ENCODE assay signal across 8 mouse cellular contexts in the genomic region with DNA sequence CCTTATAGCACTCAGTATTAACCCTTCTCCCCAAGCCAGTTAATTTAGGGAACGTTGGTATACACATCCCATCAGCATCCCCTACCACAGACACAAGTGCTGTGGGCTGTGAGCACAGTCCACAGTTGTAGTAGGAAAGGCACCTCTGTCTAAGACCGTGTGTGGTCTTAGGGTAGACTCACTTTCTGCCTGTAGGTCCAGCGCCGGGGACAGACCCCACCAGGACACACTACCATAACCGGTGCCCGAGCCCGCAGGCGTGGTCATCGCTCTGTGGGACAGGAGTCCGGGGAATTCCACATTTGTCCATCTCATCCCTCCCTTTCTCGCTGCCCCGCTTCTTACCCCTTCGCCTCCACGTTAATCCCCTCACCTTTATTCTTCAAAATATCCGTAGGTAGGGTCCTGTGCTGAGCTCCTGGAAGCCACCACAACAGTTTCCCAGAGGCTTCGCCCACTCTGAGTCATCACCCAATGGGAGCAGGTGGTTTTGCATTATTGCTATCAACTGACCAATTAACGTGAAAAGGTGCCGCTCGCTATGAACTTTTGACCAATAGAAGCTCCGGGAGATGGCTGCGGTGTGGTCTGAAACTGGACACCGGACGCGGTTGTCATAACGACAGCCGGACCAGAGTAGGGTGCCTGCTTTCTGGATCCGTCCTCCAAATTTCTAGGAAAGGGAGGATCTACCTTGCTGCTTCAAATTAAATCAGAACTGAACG. TPM values are rescaled to one million over a fixed set of nuclear protein-coding genes. Genes with fewer than 3 reads are reported as not detected.
DNase-seq lines count a peak whose midpoint lies in the region; ATAC-seq and TF ChIP-seq lines count a peak whose summit lies in the region.

TSS of gene Dnaaf3 (minus strand) at position 449 of the 725 bp plus-strand sequence.

- H3K4me3 ChIP-seq in left cerebral cortex, adult 2 months: no peak within 1 kb of the TSS
- H3K4me3 ChIP-seq in forebrain, embryonic 14.5 days (ENCODE audit: low read depth, low read length): peak within 1 kb of the TSS; percentile 17
- peak within 1 kb of the TSS; percentile 32 for H3K4me3 ChIP-seq in hindbrain, embryonic 12.5 days
- H3K4me3 ChIP-seq in limb, embryonic 14.5 days (replicated peaks; ENCODE audit: low read length): peak within 1 kb of the TSS; percentile 33
- H3K4me3 ChIP-seq in midbrain, embryonic 13.5 days (replicated peaks): peak within 1 kb of the TSS; percentile 32

- TF ChIP-seq CTCF in left cerebral cortex, adult 2 months (IDR thresholded peaks at IDR 0.05): no peak

- no peaks in the 10 kb centered on the region for H3K36me3 ChIP-seq in forebrain, embryonic 14.5 days (ENCODE audit: control insufficient read depth, insufficient read depth, low read length)
- no peaks in the 10 kb centered on the region for H3K36me3 ChIP-seq in hindbrain, embryonic 12.5 days
- H3K36me3 ChIP-seq in limb, embryonic 14.5 days (ENCODE audit: control insufficient read depth, insufficient read depth, low read length): no peaks in the 10 kb centered on the region
- H3K36me3 ChIP-seq in midbrain, embryonic 13.5 days: no peaks in the 10 kb centered on the region

- H3K9ac ChIP-seq in forebrain, embryonic 14.5 days (ENCODE audit: low read length): peak within 1 kb of the TSS; percentile 17; the same call in 1 of the 2 replicates
- H3K9ac ChIP-seq in hindbrain, embryonic 12.5 days: 0 out of 2 replicates have a peak within 1 kb of the TSS, but pooled peaks have one; percentile 13
- H3K9ac ChIP-seq in limb, embryonic 14.5 days (ENCODE audit: low read depth, low read length, severe bottlenecking): no peak within 1 kb of the TSS
- 0 out of 2 replicates have a peak within 1 kb of the TSS, but pooled peaks have one; percentile 23 for H3K9ac ChIP-seq in midbrain, embryonic 13.5 days (replicated peaks)

- no peak for TF ChIP-seq POLR2A in limb, embryonic 14.5 days (IDR thresholded peaks at IDR 0.05; ENCODE audit: borderline replicate concordance, extremely low read depth, insufficient read depth, insufficient read length)

- peak; percentile 85 for ATAC-seq in forebrain, embryonic 14.5 days
- ATAC-seq in hindbrain, embryonic 12.5 days (ENCODE audit: low FRiP score): peak; percentile 84
- peak; percentile 94 for ATAC-seq in limb, embryonic 14.5 days (ENCODE audit: low FRiP score, low read depth)
- ATAC-seq in midbrain, embryonic 13.5 days: peak; percentile 64

- peaks cover 2% of the 10 kb centered on the region; the same call in 1 of the 2 replicates for H3K4me1 ChIP-seq in forebrain, embryonic 14.5 days (ENCODE audit: control insufficient read depth, insufficient read depth, low read length)
- peaks cover 9% of the 10 kb centered on the region for H3K4me1 ChIP-seq in hindbrain, embryonic 12.5 days
- H3K4me1 ChIP-seq in limb, embryonic 14.5 days (ENCODE audit: control insufficient read depth, insufficient read depth, low read length): peaks cover 2% of the 10 kb centered on the region; the same call in 1 of the 2 replicates
- peaks cover 14% of the 10 kb centered on the region for H3K4me1 ChIP-seq in midbrain, embryonic 13.5 days (replicated peaks)

- H3K27ac ChIP-seq in left cerebral cortex, adult 2 months: no peak within 1 kb of the TSS
- H3K27ac ChIP-seq in forebrain, embryonic 14.5 days (ENCODE audit: low read depth, low read length): no peak within 1 kb of the TSS
- no peak within 1 kb of the TSS for H3K27ac ChIP-seq in hindbrain, embryonic 12.5 days
- no peak within 1 kb of the TSS for H3K27ac ChIP-seq in limb, embryonic 14.5 days (replicated peaks; ENCODE audit: low read depth, low read length)
- no peak within 1 kb of the TSS for H3K27ac ChIP-seq in midbrain, embryonic 13.5 days

- H3K4me2 ChIP-seq in forebrain, embryonic 14.5 days (ENCODE audit: low read length): peak within 1 kb of the TSS; percentile 46
- H3K4me2 ChIP-seq in hindbrain, embryonic 12.5 days (replicated peaks): peak within 1 kb of the TSS; percentile 53
- peak within 1 kb of the TSS; percentile 47 for H3K4me2 ChIP-seq in limb, embryonic 14.5 days (replicated peaks; ENCODE audit: low read depth, low read length, severe bottlenecking)
- peak within 1 kb of the TSS; percentile 50 for H3K4me2 ChIP-seq in midbrain, embryonic 13.5 days (replicated peaks)

- WGBS in forebrain, embryonic 14.5 days: 2% methylated on average over 28 of the region's 28 CpGs
- 2% methylated on average over 28 of the region's 28 CpGs for WGBS in hindbrain, embryonic 12.5 days
- 2% methylated on average over 27 of the region's 28 CpGs for WGBS in limb, embryonic 14.5 days
- WGBS in midbrain, embryonic 13.5 days: 4% methylated on average over 28 of the region's 28 CpGs

- peak; percentile 26 to 74 for DNase-seq in left cerebral cortex, postnatal 10 days (ENCODE audit: extremely low spot score in 1 of 2, low spot score in 2 of 2)
- DNase-seq in left cerebral cortex, adult 2 months (ENCODE audit: extremely low spot score in 1 of 2, low spot score in 2 of 2): no peak
- DNase-seq in forebrain, embryonic 14.5 days (ENCODE audit: low spot score): peak; percentile 78
- DNase-seq in limb, embryonic 14.5 days (ENCODE audit: low spot score): peak; percentile 87
- peak; percentile 41 to 69 for DNase-seq in urinary bladder, postnatal 36 days (ENCODE audit: low spot score in 2 of 2)
- DNase-seq in spleen, postnatal 10 days (ENCODE audit: low spot score in 2 of 2): no peak

- intact Hi-C loops in left cerebral cortex, postnatal 10 days (cut with DNase I): no loop called here
- intact Hi-C loops in left cerebral cortex, adult 2 months (cut with DNase I): no loop called here

- no peaks in the 10 kb centered on the region for H3K9me3 ChIP-seq in forebrain, embryonic 14.5 days (replicated peaks; ENCODE audit: control insufficient read depth, low read length)
- no peaks in the 10 kb centered on the region for H3K9me3 ChIP-seq in hindbrain, embryonic 12.5 days (replicated peaks)
- no peaks in the 10 kb centered on the region for H3K9me3 ChIP-seq in limb, embryonic 14.5 days (ENCODE audit: control insufficient read depth, low read length)
- H3K9me3 ChIP-seq in midbrain, embryonic 13.5 days: no peaks in the 10 kb centered on the region

- no peaks in the 10 kb centered on the region for H3K27me3 ChIP-seq in forebrain, embryonic 14.5 days (replicated peaks; ENCODE audit: control insufficient read depth, insufficient read depth, low read length)
- peaks cover 23% of the 10 kb centered on the region; the same call in 1 of the 2 replicates for H3K27me3 ChIP-seq in hindbrain, embryonic 12.5 days
- no peaks in the 10 kb centered on the region for H3K27me3 ChIP-seq in limb, embryonic 14.5 days (ENCODE audit: control insufficient read depth, insufficient read depth, low read length)
- H3K27me3 ChIP-seq in midbrain, embryonic 13.5 days: peaks cover 12% of the 10 kb centered on the region

RNA-seq across cellular contexts. Expression of gene Dnaaf3, which starts in this region (rescaled TPM):
- total RNA-seq in left cerebral cortex, postnatal 10 days (2021): under 1 TPM; 0.51 to 0.69 TPM
- total RNA-seq in left cerebral cortex, adult 2 months (2021): under 1 TPM; 0.20 to 0.49 TPM
- 0.55 and 0.72 TPM in 2 replicates for polyA plus RNA-seq in forebrain, embryonic 14.5 days (2014; fragmentation: Nextera tagmentation; extraction: Ambion mirVana)
- 2.5 and 3.6 TPM in 2 replicates for polyA plus RNA-seq in hindbrain, embryonic 12.5 days (2016; fragmentation: Nextera tagmentation; extraction: Ambion mirVana)
- polyA plus RNA-seq in limb, embryonic 14.5 days (2012; rRNA removed): 8.3 and 9.5 TPM in 2 replicates
- 0.61 and 1.1 TPM in 2 replicates for polyA plus RNA-seq in limb, embryonic 14.5 days (2014; fragmentation: Nextera tagmentation; extraction: Ambion mirVana)
- 1.5 and 2.3 TPM in 2 replicates for polyA plus RNA-seq in midbrain, embryonic 13.5 days (2015; fragmentation: Nextera tagmentation; extraction: Ambion mirVana)

Comparison
In these comparisons a context has a peak if more than half of its experiments do, and no peak if none do; other contexts are left out.
1. Peak in DNase-seq in left cerebral cortex, postnatal 10 days; RNA of the gene not detected or under 1 TPM.
2. Peak in DNase-seq, ATAC-seq, H3K4me3 ChIP-seq, H3K9ac ChIP-seq and H3K4me2 ChIP-seq in forebrain, embryonic 14.5 days; RNA of the gene not detected or under 1 TPM.
3. DNase-seq: peak in limb, embryonic 14.5 days (single experiment) and urinary bladder, postnatal 36 days (2 of 2); none in left cerebral cortex, adult 2 months (0 of 2) and spleen, postnatal 10 days (0 of 2).
4. Peak in every context shown above with its lines, with median percentiles within 50 percentile points of each other: ATAC-seq and H3K4me2 ChIP-seq.